Mouse (Mus musculus) heart, embryonic 13.5 days (tissue): ENCODE measurements around the gene Hcn1. TPM values are rescaled to one million over a fixed set of nuclear protein-coding genes. Genes with fewer than 3 reads are reported as not detected.

Source experiments
- ATAC-seq: fragments of 200-750 bp; cut with Nextera tagmentation; 2 replicates; pipeline ENCODE4 v1.8.0; 2017; ENCODE audit warnings: moderate TSS enrichment; ENCODE audit not compliant: insufficient number of reproducible peaks, low FRiP score, low TSS enrichment; ENCODE audit errors: extremely low read depth
- H3K27ac ChIP-seq: fragments of 300-500 bp; sonication (generic); replicated peaks from 2 replicates; pipeline ENCODE4 v1.5.1; 2015; ENCODE audit warnings: moderate library complexity, mild to moderate bottlenecking, inconsistent platforms
- H3K27me3 ChIP-seq: fragments of 300-500 bp; sonication (generic); replicated peaks from 2 replicates; pipeline ENCODE4 v1.6.1; 2015; ENCODE audit warnings: mild to moderate bottlenecking, inconsistent platforms
- H3K36me3 ChIP-seq: fragments of 300-500 bp; sonication (generic); 2 replicates; pipeline ENCODE4 v1.6.1; 2015; ENCODE audit warnings: mild to moderate bottlenecking, inconsistent platforms
- H3K4me1 ChIP-seq: fragments of 300-500 bp; sonication (generic); 2 replicates; pipeline ENCODE4 v1.6.1; 2015; ENCODE audit warnings: inconsistent platforms
- H3K4me2 ChIP-seq: fragments of 300-500 bp; sonication (generic); 2 replicates; pipeline ENCODE4 v1.6.1; 2015; ENCODE audit warnings: inconsistent platforms, mild to moderate bottlenecking, moderate library complexity
- H3K4me3 ChIP-seq: fragments of 300-500 bp; sonication (generic); 2 replicates; pipeline ENCODE4 v1.5.1; 2015; ENCODE audit warnings: moderate library complexity, mild to moderate bottlenecking, inconsistent platforms
- H3K9ac ChIP-seq: fragments of 300-500 bp; sonication (generic); 2 replicates; pipeline ENCODE4 v1.6.1; 2015; ENCODE audit warnings: inconsistent platforms, mild to moderate bottlenecking, moderate library complexity
- H3K9me3 ChIP-seq: fragments of 300-500 bp; sonication (generic); 2 replicates; pipeline ENCODE4 v1.6.1; 2016; ENCODE audit warnings: inconsistent platforms
- WGBS: fragments of 180-500 bp; shearing (Covaris S2); methylation state at CpG from one replicate; pipeline ENCODE4 v1.1.7; 2015; ENCODE audit warnings: mixed read lengths; 5-methylcytosine and 5-hydroxymethylcytosine counted together
- polyA plus RNA-seq: library from polyadenylated mRNA; unstranded; fragments of >200 nt; fragmentation: Nextera tagmentation; extraction: Ambion mirVana; gene quantifications from 2 replicates; pipeline ENCODE4 v1.2.1, GENCODE M21; 2015

Gene Hcn1
- polyA plus RNA-seq, 1 experiment from 2014 or later = 0.09 TPM

GRCm38 (mm10) chr13:117801061-117801460, 198.9 kb downstream of the Hcn1 start:
- Histone ChIP-seq H3K9me3 (no peaks in the 10 kb centered on the region), H3K4me2 (no peak overlapping the region), H3K4me3 (no peak overlapping the region), H3K9ac (no peak overlapping the region), H3K4me1 (no peaks in the 10 kb centered on the region), H3K27ac (no peak overlapping the region), H3K27me3 (no peaks in the 10 kb centered on the region), H3K36me3 (no peaks in the 10 kb centered on the region)
- no peak for ATAC-seq

GRCm38 (mm10) chr13:117827628-117828027, 225.5 kb downstream of the Hcn1 start:
- no peak overlapping the region for H3K27ac ChIP-seq
- ATAC-seq = no peak
- no peaks in the 10 kb centered on the region for H3K4me1 ChIP-seq
- no peaks in the 10 kb centered on the region for H3K9me3 ChIP-seq
- H3K27me3 ChIP-seq = no peaks in the 10 kb centered on the region
- H3K4me2 ChIP-seq = no peak overlapping the region
- H3K9ac ChIP-seq = no peak overlapping the region
- no peak overlapping the region for H3K4me3 ChIP-seq
- H3K36me3 ChIP-seq = no peaks in the 10 kb centered on the region
- WGBS = 70% methylated on average over 5 of the region's 5 CpGs

GRCm38 (mm10) chr13:117836658-117837057, 234.5 kb downstream of the Hcn1 start:
- ATAC-seq = no peak
- WGBS = 79% methylated on average over 1 of the region's 1 CpGs
- H3K27ac ChIP-seq = no peak overlapping the region
- H3K9ac ChIP-seq = no peak overlapping the region
- no peaks in the 10 kb centered on the region for H3K9me3 ChIP-seq
- H3K4me3 ChIP-seq = no peak overlapping the region
- no peaks in the 10 kb centered on the region for H3K4me1 ChIP-seq
- H3K4me2 ChIP-seq = no peak overlapping the region
- H3K36me3 ChIP-seq = no peaks in the 10 kb centered on the region
- H3K27me3 ChIP-seq = no peaks in the 10 kb centered on the region

GRCm38 (mm10) chr13:117838264-117838663, 236.1 kb downstream of the Hcn1 start:
- no peaks in the 10 kb centered on the region for H3K36me3 ChIP-seq
- no peak for ATAC-seq
- H3K9ac ChIP-seq = no peak overlapping the region
- H3K4me1 ChIP-seq = no peaks in the 10 kb centered on the region
- H3K9me3 ChIP-seq = no peaks in the 10 kb centered on the region
- H3K4me3 ChIP-seq = no peak overlapping the region
- no peaks in the 10 kb centered on the region for H3K27me3 ChIP-seq
- H3K4me2 ChIP-seq = no peak overlapping the region
- H3K27ac ChIP-seq = no peak overlapping the region
- 88% methylated on average over 7 of the region's 7 CpGs for WGBS

GRCm38 (mm10) chr13:117842366-117842765, 240.2 kb downstream of the Hcn1 start:
- Histone ChIP-seq H3K4me1 (peaks cover 3% of the 10 kb centered on the region; the same call in 1 of the 2 replicates), H3K27ac (no peak overlapping the region), H3K9me3 (no peaks in the 10 kb centered on the region), H3K4me2 (no peak overlapping the region), H3K4me3 (no peak overlapping the region), H3K27me3 (no peaks in the 10 kb centered on the region), H3K36me3 (no peaks in the 10 kb centered on the region), H3K9ac (no peak overlapping the region)
- ATAC-seq = no peak

GRCm38 (mm10) chr13:117847290-117847689, 245.2 kb downstream of the Hcn1 start:
- ATAC-seq = no peak
- no peak overlapping the region for H3K9ac ChIP-seq
- H3K36me3 ChIP-seq = no peaks in the 10 kb centered on the region
- H3K4me3 ChIP-seq = no peak overlapping the region
- H3K9me3 ChIP-seq = no peaks in the 10 kb centered on the region
- H3K27ac ChIP-seq = no peak overlapping the region
- peaks cover 5% of the 10 kb centered on the region; the same call in 1 of the 2 replicates for H3K4me1 ChIP-seq
- no peaks in the 10 kb centered on the region for H3K27me3 ChIP-seq
- H3K4me2 ChIP-seq = no peak overlapping the region
- 64% methylated on average over 2 of the region's 2 CpGs for WGBS

GRCm38 (mm10) chr13:117848757-117849156, 246.6 kb downstream of the Hcn1 start:
- no peak overlapping the region for H3K9ac ChIP-seq
- no peaks in the 10 kb centered on the region for H3K27me3 ChIP-seq
- no peaks in the 10 kb centered on the region for H3K9me3 ChIP-seq
- no peak overlapping the region for H3K27ac ChIP-seq
- H3K4me1 ChIP-seq = peaks cover 12% of the 10 kb centered on the region; the same call in 1 of the 2 replicates
- ATAC-seq = no peak
- H3K4me2 ChIP-seq = no peak overlapping the region
- H3K4me3 ChIP-seq = no peak overlapping the region
- whole genome bisulfite sequencing = 84% methylated on average over 4 of the region's 4 CpGs
- no peaks in the 10 kb centered on the region for H3K36me3 ChIP-seq

- Histone ChIP-seq H3K27me3 (no peaks in the 10 kb centered on the region), H3K4me2 (no peak overlapping the region), H3K9ac (no peak overlapping the region), H3K9me3 (no peaks in the 10 kb centered on the region), H3K4me3 (no peak overlapping the region), H3K27ac (no peak overlapping the region), H3K36me3 (no peaks in the 10 kb centered on the region), H3K4me1 (peaks cover 11% of the 10 kb centered on the region; the same call in 1 of the 2 replicates)
- no peak for ATAC-seq
- WGBS = 71% methylated on average over 6 of the region's 6 CpGs
These were observed 250.0 kb downstream of the Hcn1 start for GRCm38 (mm10) chr13:117851954-117852710.

- WGBS = 72% methylated on average over 2 of the region's 2 CpGs
- Histone ChIP-seq H3K27me3 (no peaks in the 10 kb centered on the region), H3K27ac (peak overlapping the region; percentile 36; the same call in 1 of the 2 replicates), H3K4me3 (no peak overlapping the region), H3K4me1 (peaks cover 7% of the 10 kb centered on the region; the same call in 1 of the 2 replicates), H3K36me3 (no peaks in the 10 kb centered on the region), H3K9ac (no peak overlapping the region), H3K9me3 (no peaks in the 10 kb centered on the region), H3K4me2 (no peak overlapping the region)
- no peak for ATAC-seq
These were observed 250.6 kb downstream of the Hcn1 start for GRCm38 (mm10) chr13:117852711-117853051.

GRCm38 (mm10) chr13:117858416-117858815, 256.3 kb downstream of the Hcn1 start:
- H3K4me1 ChIP-seq = no peaks in the 10 kb centered on the region; the same call in 1 of the 2 replicates
- no peaks in the 10 kb centered on the region for H3K36me3 ChIP-seq
- H3K4me3 ChIP-seq = no peak overlapping the region
- 20% methylated on average over 3 of the region's 3 CpGs for WGBS
- H3K9me3 ChIP-seq = no peaks in the 10 kb centered on the region
- no peaks in the 10 kb centered on the region for H3K27me3 ChIP-seq
- H3K27ac ChIP-seq = no peak overlapping the region
- no peak overlapping the region for H3K4me2 ChIP-seq
- H3K9ac ChIP-seq = no peak overlapping the region
- no peak for ATAC-seq

GRCm38 (mm10) chr13:117877787-117878186, 275.7 kb downstream of the Hcn1 start:
- H3K36me3 ChIP-seq = no peaks in the 10 kb centered on the region
- 67% methylated on average over 8 of the region's 8 CpGs for WGBS
- H3K27ac ChIP-seq = no peak overlapping the region
- no peak overlapping the region for H3K4me2 ChIP-seq
- H3K9me3 ChIP-seq = no peaks in the 10 kb centered on the region
- H3K4me1 ChIP-seq = no peaks in the 10 kb centered on the region
- H3K9ac ChIP-seq = no peak overlapping the region
- no peaks in the 10 kb centered on the region for H3K27me3 ChIP-seq
- no peak overlapping the region for H3K4me3 ChIP-seq
- no peak for ATAC-seq
